Mouse (Mus musculus) liver, embryonic 14 days (tissue): ENCODE measurements around the gene Fxyd4. TPM values are rescaled to one million over a fixed set of nuclear protein-coding genes. Genes with fewer than 3 reads are reported as not detected.

Experiments used
- polyA plus RNA-seq: library from polyadenylated mRNA; depleted of rRNA; stranded (reverse); fragments of >200 nt; gene quantifications from 2 replicates; pipeline ENCODE4 v1.2.3, GENCODE M21; 2012; rRNA removed

Gene Fxyd4
- not detected in 2 replicates for polyA plus RNA-seq

GRCm38 (mm10) chr6:117937222-117937932 is at the start of gene Fxyd4:
Fxyd4 (minus strand) TSS chr6:117937692.

DNA sequence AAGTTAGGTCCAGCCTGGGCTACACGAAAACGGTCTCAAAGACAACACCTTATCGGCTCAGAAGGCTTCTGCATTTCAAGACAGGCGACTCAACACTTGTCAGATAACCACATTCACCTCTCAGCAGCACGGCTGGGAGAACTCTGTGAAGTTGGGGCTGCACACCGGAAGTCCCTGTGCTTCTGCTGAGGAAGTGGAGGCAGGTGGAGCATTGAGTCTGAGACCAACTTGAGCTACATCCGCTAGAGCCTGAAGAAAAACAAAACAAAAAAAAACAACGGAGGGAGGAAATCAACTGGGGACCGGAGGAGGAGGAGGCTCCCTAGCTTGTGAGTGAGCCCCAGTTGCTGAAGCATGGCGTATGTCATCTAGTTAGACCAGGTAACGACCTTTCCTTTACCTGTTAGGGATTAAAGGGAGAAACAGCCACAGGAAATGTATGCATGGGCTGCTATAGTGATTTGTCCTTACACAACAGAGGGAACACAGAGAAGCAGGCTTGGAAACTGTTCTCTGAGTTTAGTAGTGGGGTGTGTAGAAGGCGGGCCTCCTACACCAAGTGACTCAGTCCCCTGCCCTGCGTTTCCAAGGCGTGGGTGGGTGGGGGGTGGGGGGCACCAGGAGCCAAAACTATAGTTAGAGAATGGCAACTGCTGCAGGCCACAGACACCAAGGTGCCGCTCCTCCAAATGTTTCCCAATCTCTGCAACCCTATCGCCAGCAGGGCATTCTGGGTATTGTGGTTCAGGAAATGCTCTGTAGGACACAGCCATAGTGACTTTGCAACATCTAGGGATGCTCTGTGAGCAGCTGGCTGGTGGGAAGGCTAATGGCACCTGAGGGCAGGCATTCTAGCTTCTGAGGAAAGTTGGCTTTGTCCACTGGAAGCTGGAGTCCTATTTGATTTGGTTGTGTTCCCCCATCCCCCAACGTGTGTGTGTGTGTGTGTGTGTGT is 37.1 kb downstream of the Fxyd4 start, which contains the start of gene Hnrnpf:
TSS of gene Hnrnpf (plus strand) at position 199 of the 955 bp plus-strand sequence.

Other genes with a start within 250 kb of the Fxyd4 start
- 14.3 and 15.8 TPM in 2 replicates for gene Zfp637, start 96.5 kb downstream of the Fxyd4 start, polyA plus RNA-seq
- 1.9 and 2.0 TPM in 2 replicates for gene Zfp239, start 75.6 kb downstream of the Fxyd4 start, polyA plus RNA-seq
- gene Hnrnpf, start 37.4 kb downstream of the Fxyd4 start, polyA plus RNA-seq = 360 and 420 TPM in 2 replicates
- gene Rasgef1a, start 73.7 kb upstream of the Fxyd4 start, polyA plus RNA-seq = 0.02 and 0.05 TPM in 2 replicates
- 4.8 and 5.9 TPM in 2 replicates for gene Csgalnact2, start 201.4 kb upstream of the Fxyd4 start, polyA plus RNA-seq